Mouse (Mus musculus): ENCODE results near the gene Plce1. TPM values are rescaled to one million over a fixed set of nuclear protein-coding genes. Genes with fewer than 3 reads are reported as not detected.

Gene Plce1
- polyA plus RNA-seq (2012; rRNA removed) (0.15 and 0.21 TPM in 2 replicates), polyA plus RNA-seq (2014; fragmentation: Nextera tagmentation; extraction: Ambion mirVana) (0.44 and 0.50 TPM in 2 replicates)

DNA sequence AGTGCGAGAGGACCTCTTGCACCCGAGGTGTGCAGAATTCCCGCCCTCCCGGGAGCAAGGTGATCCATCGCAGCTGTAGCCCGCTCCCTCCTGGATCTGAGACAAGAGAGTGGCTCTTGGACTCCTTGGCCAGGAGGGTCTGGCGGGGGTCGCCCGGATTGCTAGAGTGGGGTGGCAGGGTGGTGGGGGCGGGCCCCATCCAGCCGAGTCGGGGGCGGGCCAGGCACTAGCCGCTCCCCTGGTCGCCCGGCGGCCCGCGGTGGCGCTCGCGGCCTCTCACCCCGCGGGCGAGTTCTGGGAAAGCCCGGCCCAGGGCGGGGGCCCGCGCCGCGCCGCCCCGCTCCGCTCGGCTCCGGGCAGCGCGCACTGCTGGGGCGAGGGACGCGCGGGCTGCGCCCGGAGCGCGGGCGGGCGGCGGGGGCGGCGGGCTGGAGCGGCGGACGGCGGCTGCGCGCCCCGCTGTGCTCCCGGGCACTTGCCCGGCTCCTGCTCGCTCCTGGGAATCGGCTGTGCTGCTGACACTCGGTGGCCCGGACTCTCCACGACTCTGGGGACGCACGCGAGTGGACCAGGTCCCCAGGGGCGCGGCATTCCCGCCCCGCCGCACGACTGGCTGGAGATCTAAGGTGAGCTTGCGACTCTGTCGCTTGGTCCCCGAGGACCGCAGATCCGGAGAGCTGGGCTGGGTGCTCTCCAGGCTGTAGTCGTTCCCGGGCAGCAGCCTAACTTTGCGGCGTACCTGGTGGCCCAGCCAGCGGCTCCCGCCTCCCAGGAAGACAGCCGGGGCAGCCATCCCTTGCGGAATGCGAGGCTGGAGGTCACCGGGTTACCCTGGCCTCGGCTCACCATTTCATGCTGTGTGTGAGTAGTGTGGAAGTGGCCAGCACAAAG lies at the start of gene Plce1:
Gene Plce1 (plus strand): TSS at position 379 of the 891 bp plus-strand sequence.
- DNase-seq (ENCODE audit: low read depth in 3 of 3, low spot score in 3 of 3) (no peak), ATAC-seq (ENCODE audit: insufficient read depth) (peak; percentile 37; the same call in 1 of the 2 replicates)
- H3K4me2 ChIP-seq (ENCODE audit: low read depth) = peak within 1 kb of the TSS; percentile 49
- no peaks in the 10 kb centered on the region for H3K36me3 ChIP-seq (replicated peaks; ENCODE audit: control insufficient read depth, insufficient read depth, low read depth)
- WGBS (ENCODE audit: insufficient replicate concordance) = 1% methylated on average over 90 of the region's 90 CpGs
- TF ChIP-seq EP300 (IDR thresholded peaks at IDR 0.05; ENCODE audit: low read depth) (no peak), CTCF (IDR thresholded peaks at IDR 0.05; ENCODE audit: low read depth) (no peak)
- no peak within 1 kb of the TSS for H3K9ac ChIP-seq (replicated peaks)
- no peak within 1 kb of the TSS for H3K27ac ChIP-seq
- peaks cover 49% of the 10 kb centered on the region for H3K27me3 ChIP-seq (ENCODE audit: control insufficient read depth, insufficient read depth, low read length)
- H3K9me3 ChIP-seq (ENCODE audit: control insufficient read depth, low read length) = no peaks in the 10 kb centered on the region
- H3K4me3 ChIP-seq (ENCODE audit: insufficient read depth in 1 of 2, low read depth in 2 of 2, low read length in 2 of 2) = peak within 1 kb of the TSS; percentile 42 to 43
- H3K4me1 ChIP-seq (replicated peaks; ENCODE audit: control insufficient read depth in 2 of 2, insufficient read depth in 2 of 2, low read length in 1 of 2) = no peaks in the 10 kb centered on the region

DNA sequence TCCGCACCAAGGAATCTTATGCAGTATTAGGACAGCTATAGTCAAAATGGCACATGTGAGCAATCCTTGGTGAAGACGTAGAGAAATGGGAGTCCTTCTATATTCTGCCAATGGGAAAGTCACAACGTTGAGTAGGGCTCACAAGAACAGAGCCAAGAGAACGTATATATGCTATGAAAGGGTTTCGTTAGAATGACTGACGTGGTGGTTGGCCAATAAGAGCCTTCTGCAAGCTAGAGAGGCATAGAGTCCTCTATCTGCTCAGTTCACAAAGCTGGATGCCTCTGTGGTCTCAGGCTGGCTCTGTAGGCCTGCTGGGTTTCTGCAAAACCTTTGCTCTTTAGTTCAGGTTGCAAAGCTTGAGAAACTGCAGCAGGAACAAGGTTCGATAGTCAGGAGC lies 49.6 kb upstream of the Plce1 start:
- no peak overlapping the region for H3K4me2 ChIP-seq (ENCODE audit: low read depth)
- no peak for DNase-seq (ENCODE audit: low read depth in 3 of 3, low spot score in 3 of 3)
- ATAC-seq (ENCODE audit: insufficient read depth) = no peak
- no peak overlapping the region for H3K4me3 ChIP-seq (ENCODE audit: insufficient read depth in 1 of 2, low read depth in 2 of 2, low read length in 2 of 2)
- no peak overlapping the region for H3K9ac ChIP-seq (replicated peaks)
- no peak overlapping the region for H3K27ac ChIP-seq
- no peaks in the 10 kb centered on the region for H3K27me3 ChIP-seq (ENCODE audit: control insufficient read depth, insufficient read depth, low read length)
- no peaks in the 10 kb centered on the region for H3K9me3 ChIP-seq (ENCODE audit: control insufficient read depth, low read length)
- no peaks in the 10 kb centered on the region for H3K4me1 ChIP-seq (replicated peaks; ENCODE audit: control insufficient read depth in 2 of 2, insufficient read depth in 2 of 2, low read length in 1 of 2)
- TF ChIP-seq CTCF (IDR thresholded peaks at IDR 0.05; ENCODE audit: low read depth) (no peak), EP300 (IDR thresholded peaks at IDR 0.05; ENCODE audit: low read depth) (no peak)
- H3K36me3 ChIP-seq (replicated peaks; ENCODE audit: control insufficient read depth, insufficient read depth, low read depth) = no peaks in the 10 kb centered on the region
- 68% methylated on average over 7 of the region's 7 CpGs for WGBS (ENCODE audit: insufficient replicate concordance)

GRCm38 (mm10) chr19:38432021-38432420 lies 48.9 kb upstream of the Plce1 start:
- ATAC-seq (ENCODE audit: insufficient read depth) (no peak), DNase-seq (ENCODE audit: low read depth in 3 of 3, low spot score in 3 of 3) (no peak)
- WGBS (ENCODE audit: insufficient replicate concordance) = 51% methylated on average over 3 of the region's 3 CpGs
- H3K9me3 ChIP-seq (ENCODE audit: control insufficient read depth, low read length) = no peaks in the 10 kb centered on the region
- H3K27ac ChIP-seq = no peak overlapping the region
- H3K36me3 ChIP-seq (replicated peaks; ENCODE audit: control insufficient read depth, insufficient read depth, low read depth) = no peaks in the 10 kb centered on the region
- no peak overlapping the region for H3K9ac ChIP-seq (replicated peaks)
- no peak for TF ChIP-seq CTCF (IDR thresholded peaks at IDR 0.05; ENCODE audit: low read depth)
- no peak for TF ChIP-seq EP300 (IDR thresholded peaks at IDR 0.05; ENCODE audit: low read depth)
- no peaks in the 10 kb centered on the region for H3K4me1 ChIP-seq (replicated peaks; ENCODE audit: control insufficient read depth in 2 of 2, insufficient read depth in 2 of 2, low read length in 1 of 2)
- no peak overlapping the region for H3K4me3 ChIP-seq (ENCODE audit: insufficient read depth in 1 of 2, low read depth in 2 of 2, low read length in 2 of 2)
- no peak overlapping the region for H3K4me2 ChIP-seq (ENCODE audit: low read depth)
- H3K27me3 ChIP-seq (ENCODE audit: control insufficient read depth, insufficient read depth, low read length) = no peaks in the 10 kb centered on the region

DNA sequence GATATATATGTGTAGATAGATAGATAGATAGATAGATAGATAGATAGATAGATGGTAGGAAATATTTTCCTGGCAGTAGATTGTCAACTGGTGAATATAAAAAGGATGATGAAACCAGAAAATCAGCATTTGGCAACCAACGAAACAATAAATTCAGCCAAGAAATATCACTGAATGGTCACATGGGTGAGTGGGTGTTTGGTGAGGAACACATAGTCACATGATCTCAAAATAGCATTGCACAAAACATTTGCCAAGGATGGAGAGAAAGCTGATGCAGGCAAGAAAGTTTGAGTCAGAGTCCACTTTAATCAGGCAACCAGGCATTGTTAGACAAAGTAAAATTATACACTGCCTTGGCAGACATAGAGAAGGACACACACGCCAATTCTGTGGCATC lies 47.5 kb upstream of the Plce1 start:
- Histone ChIP-seq H3K27ac (no peak overlapping the region), H3K4me2 (ENCODE audit: low read depth) (no peak overlapping the region), H3K27me3 (ENCODE audit: control insufficient read depth, insufficient read depth, low read length) (no peaks in the 10 kb centered on the region), H3K9me3 (ENCODE audit: control insufficient read depth, low read length) (no peaks in the 10 kb centered on the region), H3K4me1 (replicated peaks; ENCODE audit: control insufficient read depth in 2 of 2, insufficient read depth in 2 of 2, low read length in 1 of 2) (no peaks in the 10 kb centered on the region), H3K4me3 (ENCODE audit: insufficient read depth in 1 of 2, low read depth in 2 of 2, low read length in 2 of 2) (no peak overlapping the region), H3K9ac (replicated peaks) (no peak overlapping the region), H3K36me3 (replicated peaks; ENCODE audit: control insufficient read depth, insufficient read depth, low read depth) (no peaks in the 10 kb centered on the region)
- TF ChIP-seq EP300 (IDR thresholded peaks at IDR 0.05; ENCODE audit: low read depth) = no peak
- no peak for TF ChIP-seq CTCF (IDR thresholded peaks at IDR 0.05; ENCODE audit: low read depth)
- 73% methylated on average over 2 of the region's 2 CpGs for WGBS (ENCODE audit: insufficient replicate concordance)
- DNase-seq (ENCODE audit: low read depth in 3 of 3, low spot score in 3 of 3) (no peak), ATAC-seq (ENCODE audit: insufficient read depth) (no peak)

GRCm38 (mm10) chr19:38435221-38435620 lies 45.7 kb upstream of the Plce1 start:
- WGBS (ENCODE audit: insufficient replicate concordance) = 76% methylated on average over 15 of the region's 15 CpGs
- TF ChIP-seq CTCF (IDR thresholded peaks at IDR 0.05; ENCODE audit: low read depth) = no peak
- TF ChIP-seq EP300 (IDR thresholded peaks at IDR 0.05; ENCODE audit: low read depth) = no peak
- Histone ChIP-seq H3K4me1 (replicated peaks; ENCODE audit: control insufficient read depth in 2 of 2, insufficient read depth in 2 of 2, low read length in 1 of 2) (no peaks in the 10 kb centered on the region), H3K9me3 (ENCODE audit: control insufficient read depth, low read length) (no peaks in the 10 kb centered on the region), H3K9ac (replicated peaks) (no peak overlapping the region), H3K36me3 (replicated peaks; ENCODE audit: control insufficient read depth, insufficient read depth, low read depth) (no peaks in the 10 kb centered on the region), H3K27ac (no peak overlapping the region), H3K27me3 (ENCODE audit: control insufficient read depth, insufficient read depth, low read length) (no peaks in the 10 kb centered on the region), H3K4me3 (ENCODE audit: insufficient read depth in 1 of 2, low read depth in 2 of 2, low read length in 2 of 2) (no peak overlapping the region), H3K4me2 (ENCODE audit: low read depth) (no peak overlapping the region)
- DNase-seq (ENCODE audit: low read depth in 3 of 3, low spot score in 3 of 3) (no peak), ATAC-seq (ENCODE audit: insufficient read depth) (no peak)

Measured in liver, embryonic 14.5 days (tissue).